Mouse (Mus musculus) Patski (cell line): ENCODE results near the gene Armh3. TPM values are rescaled to one million over a fixed set of nuclear protein-coding genes. Genes with fewer than 3 reads are reported as not detected.
"Not testable (repeated sequence)": the region's sequence is repeated elsewhere in the genome, so short reads cannot be mapped to it uniquely, and the experiment has no call there.

Experiments used
- ATAC-seq: fragments of 100-300 bp; one replicate; pipeline ENCODE4 v1.8.0; 2021
- CTCF ChIA-PET: fragments of 350-600 bp; sonication (Branson Sonifier 250); formaldehyde crosslinking; loops from one replicate; lab custom pipeline; 2022; ENCODE audit warnings: inconsistent platforms; lab: Charles Lee
- POLR2A ChIA-PET: fragments of 350-600 bp; sonication (Branson Sonifier 250); formaldehyde crosslinking; loops from one replicate; lab custom pipeline; 2022; ENCODE audit warnings: antibody characterized with exemption, inconsistent platforms; lab: Charles Lee
- DNase-seq: peaks from one replicate; pipeline ENCODE4 v3.0.0-alpha.2; 2011; ENCODE audit warnings: low read depth, low spot score
- H3K27me3 ChIP-seq: fragments of 371-371 bp; one replicate; pipeline ENCODE4 v1.5.1; 2021
- CTCF ChIP-seq: fragments of 100-300 bp; IDR thresholded peaks from one replicate; pipeline ENCODE4 v1.5.1; 2021
- in situ Hi-C: fragments of 300-500 bp; cut with MboI; formaldehyde crosslinking; loops from 3 replicates; pipeline ENCODE4 v1.11.1; 2018; ENCODE audit warnings: low pct_unique_long_range_greater_than_20kb, mixed read lengths
- polyA plus RNA-seq: library from polyadenylated mRNA; unstranded; gene quantifications from one replicate; pipeline ENCODE4 v1.2.3, GENCODE M21; 2021

Armh3 gene
- polyA plus RNA-seq, 1 experiment from 2014 or later = 18.4 TPM

DNA sequence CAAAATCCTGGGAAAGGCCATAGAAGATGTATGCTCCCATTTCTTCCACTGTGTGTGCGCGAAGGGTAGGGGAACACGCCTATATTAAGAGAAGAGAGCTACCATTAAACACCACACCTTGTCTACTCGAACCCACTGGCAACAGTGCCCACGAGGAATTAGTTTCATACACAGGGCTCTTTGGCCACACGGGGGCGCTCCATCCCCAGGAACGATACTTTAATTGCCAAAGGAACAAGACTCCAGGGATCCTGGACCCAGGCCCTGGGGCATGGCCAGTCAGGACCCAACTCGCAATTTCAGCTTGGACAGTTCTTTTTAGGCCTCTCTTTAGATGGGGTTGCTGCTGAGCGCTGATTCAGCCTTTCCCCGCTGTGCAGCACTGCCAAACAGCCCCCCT lies 185.0 kb downstream of the Armh3 start:
- peak; percentile 91 for TF ChIP-seq CTCF
- ChIA-PET CTCF (interaction anchor here (0.6 to 2.0 kb wide), 5 partner anchors 9 to 201 kb away, joined by 3 to 5 read pairs (median 3); no protein-coding TSS in a partner anchor), POLR2A (interaction anchor here (1.0 kb wide), 1 partner anchor 140 kb away, joined by 3 read pairs; no protein-coding TSS in a partner anchor)
- in situ Hi-C loops = loop anchor here (5.0 kb wide), 2 partner anchors 139 to 204 kb away; no protein-coding TSS in a partner anchor
- ATAC-seq (peak; percentile 27), DNase-seq (no peak)
- H3K27me3 ChIP-seq = no peaks in the 10 kb centered on the region

DNA sequence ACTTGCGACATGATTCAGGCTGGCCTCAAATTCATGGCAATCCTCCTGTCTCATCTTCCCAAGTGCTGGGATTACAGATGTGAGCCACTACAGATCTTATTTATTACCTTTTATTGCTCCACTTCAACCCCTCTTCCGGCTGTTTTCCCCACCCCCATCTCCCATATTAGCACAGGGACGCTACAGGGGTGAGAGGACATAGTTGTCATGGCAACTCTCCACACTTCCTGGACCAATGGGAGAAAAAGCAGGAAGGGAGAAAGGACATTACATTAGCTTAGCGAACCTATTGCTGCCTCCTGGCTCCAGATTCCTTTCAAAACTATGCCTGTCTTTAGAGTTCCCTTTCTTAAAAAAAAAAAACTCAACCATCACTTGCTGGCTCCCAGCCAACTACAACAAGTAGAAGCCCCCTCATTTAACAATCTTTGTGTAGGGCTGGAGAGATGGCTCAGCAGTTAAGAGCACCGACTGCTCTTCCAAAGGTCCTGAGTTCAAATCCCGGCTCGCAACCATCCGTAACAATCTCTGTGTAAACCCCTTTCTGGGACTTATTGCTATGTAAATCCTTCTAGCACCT lies 185.5 kb downstream of the Armh3 start:
- no peak for TF ChIP-seq CTCF
- ChIA-PET POLR2A (no interaction called here), CTCF (interaction anchor here (0.7 to 1.4 kb wide), 3 partner anchors 10 to 137 kb away, joined by 3 to 4 read pairs (median 3); no protein-coding TSS in a partner anchor)
- no peak for DNase-seq
- in situ Hi-C loops = loop anchor here (5.0 kb wide), 2 partner anchors 140 to 205 kb away; no protein-coding TSS in a partner anchor
- no peak for ATAC-seq
- no peaks in the 10 kb centered on the region for H3K27me3 ChIP-seq

DNA sequence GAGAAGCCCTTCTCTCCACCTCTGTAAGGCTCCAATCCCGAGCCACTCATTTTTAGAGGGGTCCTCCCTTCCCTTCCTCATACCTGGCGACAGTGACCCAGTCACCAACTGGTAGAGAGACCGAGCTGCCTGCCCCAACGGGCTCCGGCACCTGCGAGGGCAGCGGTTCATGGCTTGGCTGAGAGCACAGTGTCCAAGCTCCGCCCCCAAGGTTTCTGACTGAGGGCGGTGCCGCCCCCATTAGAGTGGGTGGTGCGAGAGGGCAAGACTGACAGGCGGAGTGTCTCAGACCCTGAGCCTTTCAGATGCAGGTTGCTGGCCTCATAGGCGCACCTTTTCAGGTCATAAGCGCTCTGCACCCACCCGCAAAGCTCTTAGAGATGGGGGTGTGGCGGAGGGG lies 186.2 kb downstream of the Armh3 start:
- ChIA-PET CTCF (no interaction called here), POLR2A (no interaction called here)
- in situ Hi-C loops = loop anchor here (5.0 kb wide), 2 partner anchors 140 to 205 kb away; no protein-coding TSS in a partner anchor
- ATAC-seq (no peak), DNase-seq (no peak)
- TF ChIP-seq CTCF = no peak
- H3K27me3 ChIP-seq = no peaks in the 10 kb centered on the region

DNA sequence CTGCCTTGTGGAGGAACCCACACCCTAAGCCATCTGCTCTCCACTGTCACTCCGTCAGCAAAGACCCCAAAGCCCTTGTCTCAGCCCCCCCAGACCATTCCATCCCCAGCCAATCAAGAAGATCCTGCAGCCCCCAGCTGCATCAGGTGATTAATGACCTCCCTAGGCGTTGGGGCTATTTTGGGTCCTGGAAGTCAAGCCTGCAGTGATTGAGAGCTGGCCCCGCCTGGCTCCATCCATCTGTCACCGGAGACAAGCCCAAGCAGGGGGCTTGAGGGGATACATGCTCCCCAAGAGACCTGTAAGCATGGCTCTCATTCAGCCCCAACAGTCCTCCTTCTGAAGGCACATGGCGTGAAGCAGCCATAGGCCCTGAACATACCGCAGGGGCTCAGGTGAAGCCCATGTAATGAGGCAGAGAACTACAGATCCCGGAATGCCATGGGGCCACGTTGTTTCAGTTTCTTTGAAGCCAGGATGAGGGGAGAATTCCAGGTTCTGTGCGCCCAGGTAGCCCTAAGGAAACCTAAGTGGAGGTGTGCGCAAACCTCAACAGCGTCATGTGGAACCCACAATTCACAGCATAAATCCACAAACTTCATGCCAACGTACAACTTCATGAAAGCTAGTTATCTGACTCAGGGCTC lies 187.1 kb downstream of the Armh3 start:
- POLR2A ChIA-PET = no interaction called here
- CTCF ChIA-PET = no interaction called here
- ATAC-seq (no peak), DNase-seq (no peak)
- TF ChIP-seq CTCF = no peak
- no peaks in the 10 kb centered on the region for H3K27me3 ChIP-seq
- in situ Hi-C loops = loop anchor here (5.0 kb wide), 2 partner anchors 141 to 206 kb away; no protein-coding TSS in a partner anchor

DNA sequence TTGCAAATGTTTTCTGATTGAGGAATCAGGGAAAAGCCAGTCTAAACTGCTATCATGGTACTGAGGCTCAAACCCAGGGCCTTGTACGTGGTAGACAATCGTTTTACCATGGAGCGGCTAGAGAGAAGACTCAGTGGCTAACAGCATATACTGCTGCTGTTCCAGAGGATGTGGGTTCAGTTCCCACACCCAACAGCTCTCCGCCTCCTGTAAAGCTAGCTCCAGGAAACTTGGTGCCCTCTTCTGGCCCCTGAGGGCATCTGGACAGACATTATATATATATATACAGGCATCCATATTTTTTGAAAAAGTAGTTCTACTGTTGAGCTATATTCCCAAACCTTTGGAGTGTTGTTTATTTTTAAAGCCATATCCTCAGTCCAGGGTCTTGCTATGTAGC lies 190.6 kb downstream of the Armh3 start:
- no peak for TF ChIP-seq CTCF
- in situ Hi-C loops = no loop called here
- POLR2A ChIA-PET = no interaction called here
- DNase-seq = no peak
- H3K27me3 ChIP-seq = no peaks in the 10 kb centered on the region
- CTCF ChIA-PET = interaction anchor here (1.0 to 1.9 kb wide), 4 partner anchors 9 to 207 kb away, joined by 3 to 8 read pairs (median 6); partner anchors contain the start of gene Kcnip2
- ATAC-seq = no peak

DNA sequence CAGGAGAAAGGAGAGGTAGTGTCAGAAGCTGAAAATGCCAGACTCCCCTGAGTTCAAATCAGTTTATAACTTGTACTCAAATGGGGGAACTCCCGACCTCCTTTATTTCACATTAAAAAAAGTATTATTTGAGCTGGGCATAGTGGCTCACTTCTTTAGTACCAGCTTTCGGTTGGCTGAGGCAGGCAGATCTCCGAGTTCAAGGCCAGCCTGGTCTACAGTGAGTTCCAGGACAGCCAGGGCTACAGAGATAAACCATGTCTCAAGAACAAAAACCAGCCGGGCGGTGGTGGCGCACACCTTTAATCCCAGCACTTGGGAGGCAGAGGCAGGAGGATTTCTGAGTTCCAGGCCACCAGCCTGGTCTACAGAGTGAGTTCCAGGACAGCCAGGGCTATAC lies 192.5 kb downstream of the Armh3 start:
- ChIA-PET POLR2A (interaction anchor here (0.7 kb wide), 2 partner anchors 11 to 127 kb away, joined by 3 to 4 read pairs; no protein-coding TSS in a partner anchor), CTCF (interaction anchor here (1.6 to 2.5 kb wide), 4 partner anchors 10 to 156 kb away, joined by 3 to 8 read pairs (median 5); no protein-coding TSS in a partner anchor)
- ATAC-seq, H3K27me3 ChIP-seq, in situ Hi-C loops, DNase-seq: not testable (repeated sequence)

DNA sequence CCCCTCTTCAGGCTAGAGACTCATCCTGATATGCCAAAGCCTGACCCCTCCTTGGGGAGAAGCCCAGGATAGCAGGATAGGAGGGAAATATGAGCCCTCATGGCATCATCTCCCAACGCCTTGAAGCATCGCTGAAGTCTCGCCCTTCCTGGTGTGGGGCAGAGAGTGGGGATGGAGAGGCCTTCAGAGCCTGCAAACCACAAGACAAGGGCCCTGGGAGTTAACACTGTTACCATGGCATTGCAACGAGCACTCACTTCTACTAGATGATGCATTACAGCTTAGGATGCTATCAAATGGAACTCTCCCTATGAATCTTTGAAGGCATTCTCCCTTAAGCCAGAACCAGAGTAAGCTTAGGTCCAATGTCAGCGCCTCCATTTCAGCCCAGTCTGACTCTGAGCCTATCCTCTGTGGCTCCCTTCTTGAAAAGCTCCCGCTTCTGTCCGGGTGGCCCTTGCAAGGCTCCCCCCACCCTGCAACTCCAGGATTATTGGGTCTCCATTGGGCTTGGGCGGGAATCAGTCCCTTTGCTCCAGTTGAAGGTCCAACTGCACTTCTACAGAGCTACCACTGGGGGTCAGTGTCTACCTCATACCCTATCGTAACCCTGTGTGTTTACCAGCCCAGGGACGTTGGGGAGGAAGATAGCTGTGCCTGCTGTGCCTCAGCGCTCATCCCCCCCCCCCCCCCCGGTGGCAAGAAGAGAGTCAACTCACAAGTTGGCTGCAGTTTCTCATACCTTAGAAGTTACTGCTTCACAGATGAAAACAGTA lies 193.5 kb downstream of the Armh3 start:
- CTCF ChIA-PET = interaction anchor here (0.6 to 2.5 kb wide), 10 partner anchors 9 to 209 kb away, joined by 3 to 8 read pairs (median 4); no protein-coding TSS in a partner anchor
- in situ Hi-C loops = no loop called here
- POLR2A ChIA-PET = interaction anchor here (0.6 to 1.2 kb wide), 3 partner anchors 22 to 160 kb away, joined by 3 to 6 read pairs (median 6); no protein-coding TSS in a partner anchor
- ATAC-seq (peak; percentile 53), DNase-seq (no peak)
- no peaks in the 10 kb centered on the region for H3K27me3 ChIP-seq
- peak; percentile 83 for TF ChIP-seq CTCF

DNA sequence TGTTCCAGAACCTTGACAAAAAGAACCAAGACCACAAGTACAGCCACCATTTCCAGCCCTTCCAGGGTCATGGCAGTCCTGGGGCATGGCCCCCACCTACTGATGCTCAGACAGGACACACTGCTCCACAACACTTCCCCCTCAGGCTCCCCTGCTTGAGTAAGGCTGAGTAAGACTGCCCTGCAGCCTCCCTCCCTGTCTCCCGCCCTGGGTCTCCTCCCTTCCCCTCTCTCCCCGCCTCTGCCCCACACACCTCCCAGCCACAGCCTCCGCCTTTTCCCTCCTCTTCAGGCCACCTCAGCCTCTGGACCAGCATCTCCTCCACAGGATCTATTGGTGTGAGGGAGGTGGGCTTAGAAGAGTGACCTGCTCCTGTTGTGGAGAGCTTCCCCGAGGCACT lies 194.9 kb downstream of the Armh3 start:
- H3K27me3 ChIP-seq = no peaks in the 10 kb centered on the region
- DNase-seq = no peak
- no peak for ATAC-seq
- TF ChIP-seq CTCF = no peak
- ChIA-PET POLR2A (no interaction called here), CTCF (no interaction called here)
- in situ Hi-C loops = no loop called here

DNA sequence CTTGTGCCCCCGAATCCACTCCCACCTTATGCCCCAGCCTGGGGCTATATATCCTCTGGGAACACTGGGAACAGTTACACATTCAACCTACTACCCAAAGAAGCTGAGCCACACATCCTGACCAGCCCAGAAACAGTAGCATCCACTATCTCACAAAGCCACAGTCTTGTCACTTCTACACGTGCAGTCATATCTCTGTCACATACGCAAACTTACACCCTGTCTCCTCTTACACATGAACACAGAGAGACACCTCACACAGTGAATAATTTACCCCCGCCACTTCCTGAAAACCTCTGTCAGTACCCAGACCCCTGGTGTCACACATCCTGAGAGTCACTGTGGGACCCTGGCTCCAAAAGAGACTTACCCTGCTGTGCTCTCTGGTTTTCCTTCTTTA lies 195.6 kb downstream of the Armh3 start:
- CTCF ChIA-PET = no interaction called here
- in situ Hi-C loops = no loop called here
- no peak for ATAC-seq
- POLR2A ChIA-PET = no interaction called here
- DNase-seq = no peak
- no peaks in the 10 kb centered on the region for H3K27me3 ChIP-seq
- no peak for TF ChIP-seq CTCF

DNA sequence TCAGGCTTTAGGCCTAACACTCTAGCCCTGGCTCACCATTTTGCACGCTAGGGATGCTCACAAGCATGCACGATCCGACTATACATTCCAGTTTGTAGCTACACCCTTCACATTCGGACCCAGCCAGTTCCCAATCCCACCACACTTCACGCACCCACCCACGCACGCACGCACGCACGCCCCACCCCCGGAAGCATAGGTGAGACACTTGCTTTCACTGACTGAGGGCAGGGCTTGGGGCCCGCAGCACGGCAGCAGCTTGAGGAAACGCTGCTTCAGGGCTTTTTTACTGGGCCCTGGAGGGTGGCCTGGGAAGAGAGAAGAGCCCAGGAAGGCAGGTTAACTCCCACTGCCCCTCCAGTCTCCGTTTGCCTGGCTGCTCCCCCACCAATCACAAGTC lies 201.4 kb downstream of the Armh3 start:
- ATAC-seq = no peak
- DNase-seq = no peak
- ChIA-PET CTCF (no interaction called here), POLR2A (no interaction called here)
- in situ Hi-C loops = no loop called here
- no peaks in the 10 kb centered on the region for H3K27me3 ChIP-seq
- no peak for TF ChIP-seq CTCF
